23 mouse cellular contexts compared by ENCODE assay signal in genomic region chr1:92034247-92034646, GRCm38 (mm10).
DNase-seq lines count a peak whose midpoint lies in the region; ATAC-seq and TF ChIP-seq lines count a peak whose summit lies in the region.
"Had no signal": no experiment of that assay in that cellular context is flagged by ENCODE, and none has a peak within 500 bp of the region (broad histone marks: within the 10 kb centered on the region; RNA-seq: fewer than 3 reads in every experiment).

No protein-coding gene starts in this region.

- no peak overlapping the region for H3K4me2 ChIP-seq in midbrain, embryonic 11.5 days
- no peak overlapping the region for H3K4me2 ChIP-seq in midbrain, postnatal 0 days (ENCODE audit: low read depth, low read length, poor library complexity, severe bottlenecking)
- H3K4me2 ChIP-seq: embryonic facial prominence, embryonic 15.5 days; forebrain, embryonic 12.5 days; heart, embryonic 12.5 days; hindbrain, embryonic 12.5 days had no signal

- peak; percentile 92 for DNase-seq in heart, adult 11 months
- DNase-seq in heart, adult 18-20 months: no peak
- DNase-seq in midbrain, embryonic 11.5 days (ENCODE audit: low spot score, missing footprints): peak; percentile 66
- no peak for DNase-seq in midbrain, postnatal 0 days (ENCODE audit: low spot score)
- no peak for DNase-seq in right cerebral cortex, adult 2 months (ENCODE audit: low spot score in 2 of 2)
- DNase-seq: adrenal gland, postnatal 14 days; cerebellum, adult 18-20 months; cerebellum, adult 9-11 months; cerebellum, postnatal 36 days; embryo, embryonic 11 days; gastrocnemius, postnatal 36 days had no signal

- no peak for TF ChIP-seq CTCF in midbrain, postnatal 0 days (IDR thresholded peaks at IDR 0.05)

- H3K9ac ChIP-seq in midbrain, embryonic 11.5 days (ENCODE audit: low read length): no peak overlapping the region
- H3K9ac ChIP-seq in midbrain, postnatal 0 days (replicated peaks; ENCODE audit: low read length, poor library complexity, severe bottlenecking): no peak overlapping the region
- H3K9ac ChIP-seq: embryonic facial prominence, embryonic 15.5 days; forebrain, embryonic 12.5 days; heart, embryonic 12.5 days; hindbrain, embryonic 12.5 days had no signal

- ATAC-seq in midbrain, embryonic 11.5 days (ENCODE audit: low FRiP score): no peak
- ATAC-seq in midbrain, postnatal 0 days (ENCODE audit: low FRiP score): no peak
- ATAC-seq in neutrophil, adult 5-6 weeks (ENCODE audit: extremely low read depth, insufficient number of reproducible peaks, low FRiP score, poor library complexity, severe bottlenecking): peak; percentile 26; the same call in 1 of the 2 replicates
- no peak for ATAC-seq in erythroblast, adult 5-6 weeks (replicated peaks; ENCODE audit: low FRiP score, poor library complexity, severe bottlenecking)
- ATAC-seq: activated CD4-positive, CD25-positive, alpha-beta regulatory T cell, adult 4 months; hindbrain, embryonic 16.5 days; inflammation-experienced regulatory T-cells, adult 6 months; Patski had no signal

- no peak overlapping the region for H3K4me3 ChIP-seq in midbrain, embryonic 11.5 days (ENCODE audit: low read depth, low read length)
- H3K4me3 ChIP-seq in midbrain, postnatal 0 days (ENCODE audit: low read depth, low read length): no peak overlapping the region
- no peak overlapping the region for H3K4me3 ChIP-seq in macrophage (ENCODE audit: inconsistent target)
- H3K4me3 ChIP-seq: embryonic facial prominence, embryonic 15.5 days; forebrain, embryonic 12.5 days; heart, embryonic 12.5 days; hindbrain, embryonic 12.5 days had no signal

- H3K27ac ChIP-seq in midbrain, embryonic 11.5 days (ENCODE audit: low read depth, low read length): no peak overlapping the region
- H3K27ac ChIP-seq in midbrain, postnatal 0 days (ENCODE audit: low read depth, low read length): no peak overlapping the region
- peak overlapping the region; percentile 19; the same call in 1 of the 2 replicates for H3K27ac ChIP-seq in macrophage
- H3K27ac ChIP-seq: embryonic facial prominence, embryonic 15.5 days; forebrain, embryonic 12.5 days; hindbrain, embryonic 12.5 days had no signal

- H3K9me3 ChIP-seq in midbrain, embryonic 11.5 days (ENCODE audit: control insufficient read depth, low read length): no peaks in the 10 kb centered on the region
- H3K9me3 ChIP-seq in midbrain, postnatal 0 days (ENCODE audit: low read length): no peaks in the 10 kb centered on the region
- H3K9me3 ChIP-seq: embryonic facial prominence, embryonic 15.5 days; forebrain, embryonic 12.5 days; heart, embryonic 12.5 days; hindbrain, embryonic 12.5 days had no signal

- 77% methylated on average over 3 of the region's 3 CpGs for WGBS in midbrain, embryonic 11.5 days
- 86% methylated on average over 3 of the region's 3 CpGs for WGBS in midbrain, postnatal 0 days
- WGBS in macrophage (ENCODE audit: missing documents): 5% methylated on average over 3 of the region's 3 CpGs

- H3K36me3 ChIP-seq in midbrain, embryonic 11.5 days (ENCODE audit: control insufficient read depth, insufficient read depth, low read length): no peaks in the 10 kb centered on the region
- H3K36me3 ChIP-seq in midbrain, postnatal 0 days (ENCODE audit: insufficient read depth, low read length): no peaks in the 10 kb centered on the region
- no peaks in the 10 kb centered on the region for H3K36me3 ChIP-seq in macrophage (ENCODE audit: inconsistent target)

- H3K27me3 ChIP-seq in midbrain, embryonic 11.5 days (ENCODE audit: control insufficient read depth, insufficient read depth, low read length): no peaks in the 10 kb centered on the region
- no peaks in the 10 kb centered on the region for H3K27me3 ChIP-seq in midbrain, postnatal 0 days (ENCODE audit: insufficient read depth, low read length)
- H3K27me3 ChIP-seq: CH12.LX; embryonic facial prominence, embryonic 15.5 days; forebrain, embryonic 12.5 days; heart, embryonic 12.5 days; hindbrain, embryonic 12.5 days; Patski had no signal

- no peaks in the 10 kb centered on the region for H3K79me2 ChIP-seq in macrophage (ENCODE audit: inconsistent target)

- peaks cover 2% of the 10 kb centered on the region; the same call in 1 of the 2 replicates for H3K4me1 ChIP-seq in midbrain, embryonic 11.5 days (ENCODE audit: control insufficient read depth, insufficient read depth, low read length)
- H3K4me1 ChIP-seq in midbrain, postnatal 0 days (ENCODE audit: insufficient read depth, low read length): peaks cover 1% of the 10 kb centered on the region; the same call in 1 of the 2 replicates

Comparison
In these comparisons a context has a peak if more than half of its experiments do, and no peak if none do; other contexts are left out.
1. DNase-seq: peak in heart, adult 11 months (single experiment) and midbrain, embryonic 11.5 days (single experiment); none in heart, adult 18-20 months (0 of 2), midbrain, postnatal 0 days (single experiment) and right cerebral cortex, adult 2 months (0 of 2).